Mouse (Mus musculus): ENCODE measurements around the gene Epo.

Epo gene

DNA sequence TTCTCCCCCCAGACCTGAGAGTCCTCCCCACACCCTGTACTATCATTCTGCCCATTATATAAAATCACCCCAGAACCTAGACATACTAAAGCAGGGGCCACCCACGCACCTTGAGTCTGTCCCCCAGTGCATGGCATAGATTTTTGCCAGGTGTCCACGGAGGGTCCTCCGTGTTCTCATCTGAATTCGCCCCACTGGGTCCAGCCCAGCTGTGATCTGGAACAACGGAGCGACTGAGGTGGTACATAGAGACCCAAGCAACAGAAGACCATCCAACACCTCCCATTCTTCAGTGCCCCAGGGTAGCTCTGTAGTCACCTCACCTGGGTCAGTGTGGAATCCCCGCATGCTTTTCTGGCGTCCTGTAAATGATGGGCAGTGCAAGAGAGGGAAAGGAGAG is 3.0 kb downstream of the Epo start:
- no peak for TF ChIP-seq GATA4 (IDR thresholded peaks at IDR 0.05; ENCODE audit: insufficient replicate concordance, low read length)

DNA sequence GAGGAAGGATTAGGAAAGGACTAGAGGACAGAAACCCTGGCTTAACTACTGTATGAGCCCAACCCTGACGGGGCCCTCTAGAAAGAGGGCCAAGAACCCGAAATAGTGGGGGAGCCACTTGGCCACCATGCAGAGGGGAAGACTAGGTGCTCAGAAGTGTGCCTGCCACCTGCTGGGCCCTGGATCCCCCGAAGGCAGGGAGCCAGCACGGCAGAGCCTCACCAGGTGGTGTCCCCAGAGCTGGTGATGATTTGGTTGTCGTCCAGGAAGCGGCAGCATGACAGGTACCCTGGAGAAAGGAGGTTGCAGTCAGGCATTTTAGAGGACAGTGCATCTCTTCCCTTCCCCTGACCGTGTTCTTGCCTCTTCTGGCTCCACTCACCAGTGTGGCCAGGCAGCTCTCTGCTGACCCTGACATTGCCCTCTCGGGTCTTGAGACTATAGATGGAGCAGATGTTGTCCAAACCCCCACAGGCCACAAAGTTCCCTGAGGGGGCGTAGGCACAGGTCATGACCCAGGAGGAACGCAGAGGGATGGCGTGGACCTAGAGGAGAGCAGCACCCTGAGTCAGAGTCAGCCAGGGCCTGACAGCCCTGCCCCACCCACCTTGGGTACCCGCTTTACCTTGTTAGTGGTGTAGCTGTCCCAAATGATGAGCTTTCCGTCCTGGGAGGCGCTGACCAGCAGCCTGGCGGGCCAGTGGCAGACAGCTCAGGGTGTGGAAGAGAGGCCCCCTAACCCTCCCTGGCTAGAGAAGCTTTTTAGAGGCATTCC is 3.6 kb downstream of the Epo start:
- no peak for TF ChIP-seq GATA4 (IDR thresholded peaks at IDR 0.05; ENCODE audit: insufficient replicate concordance, low read length)

DNA sequence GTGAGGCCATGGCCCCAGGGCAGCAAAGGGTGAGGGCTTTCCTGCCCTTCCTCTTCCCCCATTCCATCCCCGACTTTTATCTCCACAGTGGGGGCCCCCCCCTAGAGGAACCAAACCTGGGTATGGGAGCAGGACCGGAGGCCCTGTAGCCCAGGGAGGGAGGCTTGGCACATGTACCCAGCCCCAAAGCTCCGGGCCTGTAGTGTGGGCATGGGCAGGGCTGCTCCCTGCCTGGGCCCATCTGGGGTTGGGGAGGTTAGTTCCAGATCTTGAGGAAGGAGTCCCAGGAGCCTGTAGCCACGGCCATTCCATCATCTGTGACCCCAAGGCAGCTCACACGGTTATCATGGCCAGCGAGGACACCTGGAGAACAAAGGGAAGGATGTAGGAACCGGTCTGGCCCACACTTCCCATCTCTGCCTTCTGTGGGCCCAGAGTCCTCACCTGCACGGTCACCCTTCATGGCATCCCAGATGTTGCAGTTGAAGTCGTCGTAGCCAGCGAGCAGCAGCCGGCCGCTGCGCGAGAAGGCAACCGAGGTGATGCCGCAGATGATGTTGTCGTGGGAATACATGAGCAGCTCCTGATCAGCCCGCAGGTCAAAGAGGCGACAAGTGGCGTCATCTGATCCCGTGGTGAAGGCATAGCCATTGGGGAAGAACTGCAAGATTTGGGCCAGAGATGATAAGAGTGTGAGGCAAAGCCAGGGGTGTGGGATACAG is 4.6 kb downstream of the Epo start:
- TF ChIP-seq GATA4 (IDR thresholded peaks at IDR 0.05; ENCODE audit: insufficient replicate concordance, low read length) = no peak

DNA sequence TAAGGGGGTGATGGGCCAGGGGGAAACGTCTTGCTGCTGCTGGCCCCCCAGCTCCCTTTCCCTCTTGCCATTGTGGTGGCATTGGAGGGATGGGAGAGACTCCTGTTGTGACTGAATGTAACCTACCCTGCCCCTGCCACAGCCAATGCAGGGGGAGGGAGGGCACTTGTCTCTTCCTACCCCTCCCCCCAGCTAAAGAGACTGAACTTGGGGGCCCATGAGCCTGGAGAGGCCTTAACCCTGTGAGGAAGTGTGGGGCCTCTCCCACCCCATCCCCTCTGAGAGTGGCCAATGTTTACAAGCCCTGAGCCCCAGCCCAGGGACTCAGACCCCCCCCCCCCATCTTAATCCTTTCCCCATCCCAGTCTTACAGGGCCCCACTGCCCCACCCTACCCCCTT is 5.6 kb downstream of the Epo start:
- no peak for TF ChIP-seq GATA4 (IDR thresholded peaks at IDR 0.05; ENCODE audit: insufficient replicate concordance, low read length)

DNA sequence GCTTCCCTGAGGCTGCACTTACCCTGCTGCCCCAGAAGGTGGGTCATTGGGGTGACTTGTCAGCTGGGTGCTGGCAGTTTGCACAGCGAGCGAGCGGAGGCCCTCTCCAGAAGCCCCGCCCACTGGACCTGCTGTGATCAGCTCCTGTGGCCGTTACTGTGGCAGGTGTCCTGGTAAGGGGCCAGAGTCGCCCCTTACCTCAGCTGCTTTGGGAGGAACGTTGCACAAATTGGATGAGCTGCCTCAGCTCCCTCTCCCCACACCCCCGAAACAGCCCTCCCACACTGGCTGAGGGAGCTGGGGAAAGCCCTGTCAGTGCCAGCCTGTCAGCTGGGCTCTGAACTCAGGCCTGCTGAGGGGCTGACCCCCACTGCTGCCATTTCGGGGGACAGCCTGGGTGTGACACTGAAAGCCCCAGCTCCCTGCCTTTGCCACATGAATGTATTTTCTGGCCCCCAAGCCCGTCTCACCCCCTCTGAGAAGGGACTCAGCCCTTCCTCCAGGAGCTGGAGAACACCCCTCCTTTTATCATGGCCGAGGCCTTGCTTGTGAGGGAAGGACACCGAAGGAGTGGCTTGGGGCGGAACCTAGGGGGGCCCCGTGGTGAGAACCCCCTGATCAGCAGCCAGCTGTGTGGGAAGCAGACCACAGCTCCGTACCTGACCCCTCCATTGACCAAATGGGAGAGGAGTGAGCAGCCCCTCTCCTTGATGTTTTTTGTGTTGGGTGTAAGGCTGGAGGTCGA is 6.7 kb downstream of the Epo start:
- TF ChIP-seq GATA4 (IDR thresholded peaks at IDR 0.05; ENCODE audit: insufficient replicate concordance, low read length) = no peak

DNA sequence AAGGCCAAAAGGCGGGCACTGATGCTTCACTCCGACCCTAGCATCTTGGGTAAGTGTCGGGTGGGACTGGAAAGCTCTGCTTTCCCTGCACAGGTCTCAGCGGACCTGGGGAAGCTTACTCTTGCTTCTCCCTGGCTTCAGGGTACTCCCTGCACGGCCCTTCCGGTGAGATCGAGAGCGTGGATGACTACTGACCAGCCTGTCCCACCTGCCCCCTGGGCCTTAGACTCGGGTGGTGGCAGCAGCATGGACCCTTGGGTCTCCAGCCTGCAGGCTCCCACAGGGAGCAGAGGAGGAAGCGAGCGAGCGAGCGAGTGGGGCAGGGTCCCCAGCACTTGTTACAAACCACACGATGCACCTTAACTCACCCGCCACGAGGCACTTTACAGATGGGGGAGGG is 7.5 kb downstream of the Epo start:
- no peak for TF ChIP-seq GATA4 (IDR thresholded peaks at IDR 0.05; ENCODE audit: insufficient replicate concordance, low read length)

DNA sequence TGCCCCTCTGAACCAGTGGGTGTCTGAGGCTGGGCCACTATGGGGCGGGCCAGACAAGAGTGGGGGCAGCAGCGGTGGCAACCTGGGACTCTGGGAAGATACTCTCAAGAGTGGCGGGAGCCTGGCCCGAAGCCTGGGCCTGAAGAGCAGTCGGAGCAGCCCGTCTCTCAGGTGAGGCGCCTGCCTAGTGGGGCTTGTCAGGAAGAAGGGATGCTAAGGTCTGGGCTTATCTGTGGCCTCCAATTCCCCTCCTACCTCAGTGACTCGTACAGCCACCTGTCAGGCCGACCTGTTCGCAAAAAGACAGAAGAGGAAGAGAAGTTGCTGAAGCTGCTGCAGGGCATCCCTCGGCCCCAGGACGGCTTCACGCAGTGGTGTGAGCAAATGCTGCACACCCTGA is 8.4 kb downstream of the Epo start:
- TF ChIP-seq GATA4 (IDR thresholded peaks at IDR 0.05; ENCODE audit: insufficient replicate concordance, low read length) = no peak

DNA sequence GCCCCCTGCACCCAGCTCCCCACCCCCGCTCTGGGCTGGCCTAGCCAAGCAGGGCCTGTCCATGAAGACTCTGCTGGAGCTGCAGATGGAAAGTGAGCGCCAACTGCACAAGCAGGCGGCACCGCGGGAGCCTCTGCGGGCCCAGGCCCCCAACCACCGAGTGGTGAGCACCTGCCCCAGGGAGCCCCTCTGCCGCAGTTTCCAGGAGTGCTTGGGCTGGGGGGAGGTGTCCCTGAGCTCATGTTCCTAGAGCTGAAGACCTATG is 8.9 kb downstream of the Epo start:
- no peak for TF ChIP-seq GATA4 (IDR thresholded peaks at IDR 0.05; ENCODE audit: insufficient replicate concordance, low read length)

DNA sequence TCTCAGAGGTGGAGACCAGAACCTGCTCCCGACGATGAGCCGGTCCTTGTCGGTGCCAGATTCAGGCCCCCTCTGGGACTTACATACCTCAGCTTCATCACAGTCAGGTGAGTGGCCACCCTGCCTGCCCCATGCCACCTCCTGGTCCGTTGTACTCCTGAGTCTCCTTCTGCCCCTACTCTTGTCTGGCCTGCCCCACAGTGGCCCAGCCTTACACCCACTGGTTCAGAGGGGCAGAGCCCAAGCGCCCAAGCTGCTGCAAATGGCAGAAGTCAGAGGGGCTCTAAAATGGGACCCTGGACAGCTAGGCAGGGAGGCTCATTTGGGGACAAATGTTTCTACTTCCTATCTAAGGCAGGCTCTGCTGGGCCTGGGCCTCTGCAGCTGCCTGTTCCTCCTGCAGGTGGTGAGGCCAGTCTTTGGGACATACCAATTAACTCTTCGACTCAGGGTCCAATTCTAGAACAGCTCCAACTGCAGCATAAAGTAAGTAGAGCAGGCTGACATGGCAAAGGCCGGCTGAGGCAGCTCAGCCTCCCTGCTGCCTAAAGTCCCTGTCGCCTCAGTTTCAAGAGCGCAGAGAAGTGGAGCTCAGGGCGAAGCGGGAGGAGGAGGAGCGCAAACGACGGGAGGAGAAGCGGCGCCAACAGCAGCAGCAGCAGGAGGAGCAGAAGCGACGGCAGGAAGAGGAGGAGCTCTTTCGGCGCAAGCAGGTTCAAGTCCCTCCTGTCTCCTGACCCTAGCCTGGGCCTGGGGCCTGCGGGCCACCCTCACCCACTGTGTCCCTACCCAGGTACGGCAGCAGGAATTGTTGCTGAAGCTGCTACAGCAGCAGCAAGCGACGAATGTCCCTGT is 9.4 kb downstream of the Epo start:
- no peak for TF ChIP-seq GATA4 (IDR thresholded peaks at IDR 0.05; ENCODE audit: insufficient replicate concordance, low read length)

DNA sequence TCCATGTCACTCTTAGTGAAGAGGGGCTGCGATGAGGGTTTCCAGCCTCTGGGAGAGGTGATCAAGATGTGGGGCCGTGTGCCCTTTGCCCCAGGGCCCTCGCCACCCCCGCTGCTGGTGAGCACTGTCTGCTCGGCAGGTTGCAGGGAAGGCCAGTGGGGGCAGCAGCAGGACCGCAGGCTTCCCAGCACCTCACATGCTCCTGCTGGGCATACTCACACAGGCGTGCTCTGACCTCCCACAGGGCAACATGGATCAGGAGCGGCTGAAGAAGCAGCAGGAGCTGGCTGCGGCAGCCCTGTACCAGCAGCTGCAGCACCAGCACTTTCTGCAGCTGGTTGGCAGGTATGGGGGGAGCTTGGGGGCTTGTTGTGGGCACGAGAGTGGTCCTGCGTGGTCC is 10.3 kb downstream of the Epo start:
- no peak for TF ChIP-seq GATA4 (IDR thresholded peaks at IDR 0.05; ENCODE audit: insufficient replicate concordance, low read length)

DNA sequence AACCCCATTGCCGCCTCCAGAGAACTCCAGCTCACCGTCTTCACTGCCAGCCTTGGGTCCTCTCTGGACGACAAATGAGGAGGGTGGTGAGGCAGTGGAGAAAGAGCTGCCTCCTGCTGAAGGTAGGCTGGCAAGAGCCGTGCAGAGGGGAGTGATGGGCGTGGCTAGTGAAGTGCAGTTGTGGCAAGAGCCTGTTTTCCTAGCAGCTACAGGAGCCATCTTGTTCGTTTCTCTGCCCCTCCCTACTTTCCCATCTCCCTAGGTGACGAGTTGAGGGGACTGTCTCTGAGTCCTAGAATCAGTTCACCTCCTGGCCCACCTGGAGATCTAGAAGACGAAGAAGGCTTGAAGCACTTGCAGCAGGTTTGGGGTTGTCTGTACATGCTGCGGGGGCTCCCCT is 11.2 kb downstream of the Epo start:
- no peak for TF ChIP-seq GATA4 (IDR thresholded peaks at IDR 0.05; ENCODE audit: insufficient replicate concordance, low read length)

DNA sequence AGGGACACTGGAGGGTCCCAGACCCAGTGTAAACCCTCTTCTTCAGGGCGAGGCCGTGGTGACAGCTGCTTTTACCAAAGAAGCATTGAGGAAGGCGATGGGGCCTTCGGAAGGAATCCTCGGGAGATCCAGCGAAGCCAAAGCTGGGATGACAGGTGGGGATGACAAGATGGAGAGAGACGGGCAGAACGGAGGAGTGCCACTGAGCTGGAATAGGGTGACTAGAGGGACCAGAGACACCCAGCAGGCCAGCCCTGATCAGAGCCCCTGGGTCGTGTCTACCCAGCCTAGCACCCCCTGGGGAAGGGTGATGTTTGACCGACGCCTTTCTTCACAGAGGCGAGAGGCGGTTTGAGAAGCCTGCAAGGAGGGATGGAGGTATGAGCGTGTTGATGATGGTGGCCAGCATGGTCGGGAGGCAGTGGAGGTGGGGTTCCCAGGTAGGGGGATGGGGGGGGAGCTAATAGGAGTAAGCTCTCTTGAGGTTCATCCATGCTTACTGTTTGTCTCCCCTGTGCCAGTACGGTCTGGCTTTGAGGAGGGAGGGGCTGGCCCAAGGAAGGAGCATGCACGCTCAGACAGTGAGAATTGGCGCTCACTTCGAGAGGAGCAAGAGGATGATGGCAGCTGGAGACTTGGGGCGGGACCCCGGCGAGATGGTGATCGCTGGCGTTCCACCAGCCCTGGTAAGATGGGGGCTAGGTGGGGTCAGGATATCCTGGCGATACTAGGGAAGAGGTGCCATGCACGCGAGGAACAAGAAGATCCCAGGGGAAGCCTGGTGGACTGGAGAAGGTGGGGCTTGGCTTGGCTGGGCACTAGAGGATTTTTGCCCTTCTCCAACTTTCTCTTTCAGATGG is 13.1 kb downstream of the Epo start:
- no peak for TF ChIP-seq GATA4 (IDR thresholded peaks at IDR 0.05; ENCODE audit: insufficient replicate concordance, low read length)

DNA sequence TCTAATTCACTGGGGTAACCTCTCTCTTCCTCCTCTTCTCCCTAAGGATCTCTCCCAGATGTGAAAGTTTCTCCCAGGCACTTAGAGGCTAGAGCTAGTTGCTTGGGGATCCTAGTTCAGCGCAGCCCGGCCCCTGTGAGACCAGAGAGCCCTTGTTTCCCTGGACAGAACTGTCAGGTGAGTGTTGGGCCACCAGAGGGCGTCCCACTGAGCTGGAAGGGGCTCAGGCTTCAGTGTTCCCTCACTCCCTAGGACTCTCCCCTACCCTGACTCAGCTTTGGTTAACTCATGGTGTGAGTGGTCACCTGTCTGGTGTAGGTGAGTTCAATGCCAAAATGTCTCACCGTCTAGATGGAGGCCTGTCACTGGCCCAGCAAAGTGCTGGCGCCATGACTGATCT is 14.6 kb downstream of the Epo start, which contains the start of gene Gigyf1:
TSS of gene Gigyf1 (plus strand) at position 113 of the 400 bp plus-strand sequence.
- TF ChIP-seq GATA4 (IDR thresholded peaks at IDR 0.05; ENCODE audit: insufficient replicate concordance, low read length) = no peak

DNA sequence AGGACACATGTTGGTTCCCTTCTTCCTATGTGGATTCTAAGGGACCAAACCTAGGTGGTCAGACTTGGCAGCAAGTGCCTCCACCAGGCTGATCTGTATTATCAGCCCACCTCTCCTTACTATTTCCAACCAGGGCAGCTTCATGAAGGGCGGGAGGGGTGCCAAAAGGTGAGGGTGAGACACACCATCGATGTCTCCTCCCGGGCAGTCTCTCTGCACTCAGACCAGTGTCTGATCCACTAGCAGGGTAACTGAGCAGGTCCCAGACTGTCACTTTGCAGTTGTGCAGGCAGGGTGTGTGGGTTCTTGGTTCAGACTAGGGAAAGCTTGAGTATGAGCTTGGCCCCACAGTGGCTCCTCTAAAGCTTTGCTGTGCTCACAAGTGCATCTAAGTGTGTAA is 18.2 kb downstream of the Epo start:
- no peak for TF ChIP-seq GATA4 (IDR thresholded peaks at IDR 0.05; ENCODE audit: insufficient replicate concordance, low read length)
